Mouse (Mus musculus) ovary, postnatal 10 days (tissue): ENCODE data around the gene Cflar.
"Not testable (repeated sequence)": the region's sequence is repeated elsewhere in the genome, so short reads cannot be mapped to it uniquely, and the experiment has no call there.

Source experiments
- DNase-seq: peaks from one replicate; pipeline ENCODE4 v3.0.0; 2022; ENCODE audit warnings: low spot score

The Cflar gene

GRCm38 (mm10) chr1:58727747-58728589 lies 16.7 kb downstream of the Cflar start:
- no peak for DNase-seq

- DNase-seq = no peak
Measured at GRCm38 (mm10) chr1:58728590-58728868, 17.2 kb downstream of the Cflar start.

GRCm38 (mm10) chr1:58733636-58734035 lies 22.3 kb downstream of the Cflar start:
- no peak for DNase-seq

GRCm38 (mm10) chr1:58734043-58734920 lies 23.0 kb downstream of the Cflar start:
- no peak for DNase-seq

GRCm38 (mm10) chr1:58735962-58736361 lies 24.7 kb downstream of the Cflar start:
- DNase-seq = no peak

- DNase-seq = no peak
Measured at GRCm38 (mm10) chr1:58736968-58737367, 25.7 kb downstream of the Cflar start.

GRCm38 (mm10) chr1:58739529-58739928 lies 28.2 kb downstream of the Cflar start:
- DNase-seq = no peak

GRCm38 (mm10) chr1:58742571-58743021 lies 31.3 kb downstream of the Cflar start:
- DNase-seq = no peak

GRCm38 (mm10) chr1:58743252-58743651 lies 31.9 kb downstream of the Cflar start:
- no peak for DNase-seq

- no peak for DNase-seq
Measured at GRCm38 (mm10) chr1:58744645-58745044, 33.3 kb downstream of the Cflar start.

- no peak for DNase-seq
Measured at GRCm38 (mm10) chr1:58746880-58747279, 35.6 kb downstream of the Cflar start.

GRCm38 (mm10) chr1:58759451-58759850 lies 48.1 kb downstream of the Cflar start:
- no peak for DNase-seq

- no peak for DNase-seq
Measured at GRCm38 (mm10) chr1:58760581-58760980, 49.3 kb downstream of the Cflar start.

- not testable (repeated sequence) for DNase-seq
Measured at GRCm38 (mm10) chr1:58761391-58762275, 50.3 kb downstream of the Cflar start.

- DNase-seq = no peak
Measured at GRCm38 (mm10) chr1:58762576-58762975, 51.3 kb downstream of the Cflar start.

GRCm38 (mm10) chr1:58766446-58766845 lies 55.1 kb downstream of the Cflar start:
- DNase-seq = not testable (repeated sequence)

- no peak for DNase-seq
Measured at GRCm38 (mm10) chr1:58769136-58769535, 57.8 kb downstream of the Cflar start.

GRCm38 (mm10) chr1:58769701-58770100 lies 58.4 kb downstream of the Cflar start:
- DNase-seq = no peak

- no peak for DNase-seq
Measured at GRCm38 (mm10) chr1:58770111-58770720, 58.9 kb downstream of the Cflar start.

- DNase-seq = no peak
Measured at GRCm38 (mm10) chr1:58772084-58772483, 60.8 kb downstream of the Cflar start.

- no peak for DNase-seq
Measured at GRCm38 (mm10) chr1:58773280-58773679, 62.0 kb downstream of the Cflar start.

- no peak for DNase-seq
Measured at GRCm38 (mm10) chr1:58773905-58774304, 62.6 kb downstream of the Cflar start.
